Mouse (Mus musculus): ENCODE measurements around the gene Nrp2. TPM values are rescaled to one million over a fixed set of nuclear protein-coding genes. Genes with fewer than 3 reads are reported as not detected.

Nrp2 gene
- total and polyA plus RNA-seq, 2 experiments from 2014 or later: 17.4 to 48.7 TPM

DNA sequence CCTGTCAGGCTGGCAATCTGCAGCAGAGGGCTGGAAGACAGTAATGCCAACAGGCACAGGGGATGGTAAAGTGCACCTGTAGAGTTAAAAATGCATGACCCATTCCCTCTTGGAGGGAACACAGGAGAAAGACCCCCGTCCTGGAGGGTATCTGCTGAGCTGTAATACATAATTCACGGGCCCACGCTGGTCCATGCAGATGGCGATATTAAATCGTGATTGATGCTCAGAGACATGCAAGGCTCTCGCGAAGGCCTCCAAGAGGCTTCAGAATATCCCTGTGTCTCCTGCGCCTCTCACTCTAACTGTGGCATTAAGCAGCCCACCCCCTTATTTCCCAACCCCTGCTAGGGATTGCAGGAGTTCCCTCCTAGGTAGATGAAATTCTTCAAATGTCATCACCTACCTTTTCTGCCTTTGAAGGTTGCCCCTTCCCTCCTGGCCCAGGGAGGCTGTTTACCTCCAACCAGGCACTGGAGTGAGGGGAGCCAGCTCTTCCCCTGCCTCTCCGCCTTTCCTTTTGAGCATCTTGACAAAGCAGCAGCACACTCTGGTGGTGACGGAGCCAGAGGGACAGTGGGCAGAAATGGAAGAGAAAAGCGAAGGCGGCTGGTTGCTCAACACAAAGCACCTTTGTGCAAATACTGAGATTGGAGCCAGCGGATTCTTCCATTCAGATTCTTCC lies 14.6 kb downstream of the Nrp2 start:
- no peaks in the 10 kb centered on the region for H3K36me3 ChIP-seq (ENCODE audit: insufficient read depth, low read length)
- DNase-seq (ENCODE audit: low spot score): peak; percentile 86
- H3K27ac ChIP-seq: peak overlapping the region; percentile 2; the same call in 1 of the 2 replicates
- WGBS: 38% methylated on average over 13 of the region's 13 CpGs
- no peak overlapping the region for H3K4me3 ChIP-seq (ENCODE audit: low read length)
- H3K4me2 ChIP-seq (ENCODE audit: low read depth, low read length): peak overlapping the region; percentile 38
- peak; percentile 84 for ATAC-seq
- H3K9me3 ChIP-seq (ENCODE audit: low read length): no peaks in the 10 kb centered on the region
- peaks cover 19% of the 10 kb centered on the region for H3K4me1 ChIP-seq (ENCODE audit: insufficient read depth, low read length)
- peak overlapping the region; percentile 1; the same call in 1 of the 2 replicates for H3K9ac ChIP-seq (replicated peaks; ENCODE audit: low read length)
- TF ChIP-seq CTCF (IDR thresholded peaks at IDR 0.05; ENCODE audit: low read depth): peak; percentile 83
- H3K27me3 ChIP-seq (ENCODE audit: insufficient read depth, low read length): no peaks in the 10 kb centered on the region

DNA sequence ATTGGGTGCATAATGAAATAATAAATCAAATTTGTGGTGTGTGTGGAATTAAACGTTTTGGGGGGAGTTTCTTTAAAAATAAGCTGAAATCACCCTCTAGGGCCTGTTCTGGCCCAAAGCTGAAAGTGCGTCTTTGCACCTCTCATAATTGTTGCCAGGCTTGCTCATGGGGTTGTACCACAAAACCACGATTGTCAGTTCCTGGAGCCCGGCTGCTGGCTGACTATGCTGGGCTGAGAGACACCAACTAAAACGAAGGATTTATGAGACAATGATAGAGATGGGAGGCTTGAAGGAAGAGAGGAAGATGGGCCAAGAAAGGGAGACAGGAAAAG lies 15.1 kb downstream of the Nrp2 start:
- Histone ChIP-seq H3K27ac (peak overlapping the region; percentile 2; the same call in 1 of the 2 replicates), H3K9ac (replicated peaks; ENCODE audit: low read length) (no peak overlapping the region), H3K4me2 (ENCODE audit: low read depth, low read length) (no peak overlapping the region), H3K9me3 (ENCODE audit: low read length) (no peaks in the 10 kb centered on the region), H3K27me3 (ENCODE audit: insufficient read depth, low read length) (no peaks in the 10 kb centered on the region), H3K4me1 (ENCODE audit: insufficient read depth, low read length) (peaks cover 19% of the 10 kb centered on the region), H3K4me3 (ENCODE audit: low read length) (no peak overlapping the region), H3K36me3 (ENCODE audit: insufficient read depth, low read length) (no peaks in the 10 kb centered on the region)
- TF ChIP-seq CTCF (IDR thresholded peaks at IDR 0.05; ENCODE audit: low read depth): no peak
- WGBS: 35% methylated on average over 5 of the region's 5 CpGs
- ATAC-seq (no peak), DNase-seq (ENCODE audit: low spot score) (no peak)

DNA sequence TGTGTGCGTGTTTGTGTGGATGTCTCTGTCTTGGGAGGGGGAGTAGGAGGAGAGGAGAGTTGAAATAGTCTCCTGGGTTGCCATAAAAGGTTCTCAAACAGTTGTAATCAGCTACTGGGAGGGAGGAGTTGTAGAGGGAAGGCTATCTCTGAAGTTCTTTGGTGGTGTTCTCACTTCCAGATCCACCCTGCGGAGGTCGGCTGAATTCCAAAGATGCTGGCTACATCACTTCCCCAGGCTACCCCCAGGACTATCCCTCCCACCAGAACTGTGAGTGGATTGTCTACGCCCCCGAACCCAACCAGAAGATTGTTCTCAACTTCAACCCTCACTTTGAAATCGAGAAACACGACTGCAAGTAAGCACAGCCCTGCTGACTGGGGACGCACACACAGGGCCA lies 15.7 kb downstream of the Nrp2 start:
- H3K27ac ChIP-seq: no peak overlapping the region
- 87% methylated on average over 8 of the region's 8 CpGs for WGBS

DNA sequence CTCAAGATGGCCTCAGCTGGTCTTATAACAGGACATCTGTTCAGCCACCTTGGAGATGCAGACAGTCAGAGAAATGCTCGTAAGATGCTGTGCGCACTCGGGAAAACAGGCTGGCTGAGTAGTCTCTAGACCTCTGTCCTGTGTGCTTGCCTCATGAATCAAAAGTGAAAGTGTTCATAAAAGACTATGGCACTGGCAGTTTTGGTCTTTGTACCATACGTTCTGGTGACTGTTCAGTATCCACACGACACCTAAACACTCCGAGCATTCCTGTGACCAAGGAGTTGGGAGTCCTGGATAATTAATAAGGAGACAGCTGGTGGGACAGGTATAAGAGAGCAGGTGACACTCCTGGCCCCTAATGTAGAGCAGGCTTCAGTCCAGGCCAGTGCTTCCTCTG lies 16.7 kb downstream of the Nrp2 start:
- H3K36me3 ChIP-seq (ENCODE audit: insufficient read depth, low read length): no peaks in the 10 kb centered on the region
- no peak overlapping the region for H3K4me3 ChIP-seq (ENCODE audit: low read length)
- H3K27ac ChIP-seq: no peak overlapping the region
- ATAC-seq: no peak
- H3K9ac ChIP-seq (replicated peaks; ENCODE audit: low read length): no peak overlapping the region
- 82% methylated on average over 6 of the region's 6 CpGs for WGBS
- no peaks in the 10 kb centered on the region for H3K27me3 ChIP-seq (ENCODE audit: insufficient read depth, low read length)
- TF ChIP-seq CTCF (IDR thresholded peaks at IDR 0.05; ENCODE audit: low read depth): no peak
- no peaks in the 10 kb centered on the region for H3K9me3 ChIP-seq (ENCODE audit: low read length)
- no peak overlapping the region for H3K4me2 ChIP-seq (ENCODE audit: low read depth, low read length)
- DNase-seq (ENCODE audit: low spot score): no peak
- peaks cover 19% of the 10 kb centered on the region for H3K4me1 ChIP-seq (ENCODE audit: insufficient read depth, low read length)

More for the DNA sequence above, 15.7 kb downstream of the Nrp2 start:
- no peak overlapping the region for H3K4me3 ChIP-seq (ENCODE audit: low read length)
- H3K36me3 ChIP-seq (ENCODE audit: insufficient read depth, low read length): no peaks in the 10 kb centered on the region
- H3K9ac ChIP-seq (replicated peaks; ENCODE audit: low read length): no peak overlapping the region
- DNase-seq (ENCODE audit: low spot score): no peak
- H3K9me3 ChIP-seq (ENCODE audit: low read length): no peaks in the 10 kb centered on the region
- no peak overlapping the region for H3K4me2 ChIP-seq (ENCODE audit: low read depth, low read length)
- H3K4me1 ChIP-seq (ENCODE audit: insufficient read depth, low read length): peaks cover 19% of the 10 kb centered on the region
- no peak for TF ChIP-seq CTCF (IDR thresholded peaks at IDR 0.05; ENCODE audit: low read depth)
- no peak for ATAC-seq
- no peaks in the 10 kb centered on the region for H3K27me3 ChIP-seq (ENCODE audit: insufficient read depth, low read length)

DNA sequence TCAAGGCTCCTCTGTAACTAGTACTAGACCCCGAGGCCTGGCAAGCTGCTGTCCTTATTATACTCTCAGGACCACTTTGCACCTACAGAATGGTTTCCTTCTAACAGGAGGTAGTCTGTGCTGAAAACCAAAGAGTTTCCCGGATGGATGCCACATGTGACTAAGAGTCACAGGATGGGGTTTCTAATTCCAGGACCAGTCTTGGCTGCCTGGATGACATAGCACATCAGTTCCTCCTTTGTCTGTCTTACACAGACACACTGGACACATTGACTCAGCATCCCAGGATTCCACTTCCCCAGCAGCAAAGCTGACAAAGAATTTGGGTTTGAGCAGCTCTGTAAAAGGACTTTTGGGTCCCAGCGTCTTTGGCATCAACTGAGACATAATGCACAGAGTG lies 17.1 kb downstream of the Nrp2 start:
- H3K27ac ChIP-seq: no peak overlapping the region
- ATAC-seq (no peak), DNase-seq (ENCODE audit: low spot score) (no peak)
- TF ChIP-seq CTCF (IDR thresholded peaks at IDR 0.05; ENCODE audit: low read depth): no peak
- no peaks in the 10 kb centered on the region for H3K36me3 ChIP-seq (ENCODE audit: insufficient read depth, low read length)
- H3K9me3 ChIP-seq (ENCODE audit: low read length): no peaks in the 10 kb centered on the region
- WGBS: 62% methylated on average over 3 of the region's 3 CpGs
- no peak overlapping the region for H3K4me3 ChIP-seq (ENCODE audit: low read length)
- H3K27me3 ChIP-seq (ENCODE audit: insufficient read depth, low read length): no peaks in the 10 kb centered on the region
- no peak overlapping the region for H3K4me2 ChIP-seq (ENCODE audit: low read depth, low read length)
- no peak overlapping the region for H3K9ac ChIP-seq (replicated peaks; ENCODE audit: low read length)
- peaks cover 19% of the 10 kb centered on the region for H3K4me1 ChIP-seq (ENCODE audit: insufficient read depth, low read length)

DNA sequence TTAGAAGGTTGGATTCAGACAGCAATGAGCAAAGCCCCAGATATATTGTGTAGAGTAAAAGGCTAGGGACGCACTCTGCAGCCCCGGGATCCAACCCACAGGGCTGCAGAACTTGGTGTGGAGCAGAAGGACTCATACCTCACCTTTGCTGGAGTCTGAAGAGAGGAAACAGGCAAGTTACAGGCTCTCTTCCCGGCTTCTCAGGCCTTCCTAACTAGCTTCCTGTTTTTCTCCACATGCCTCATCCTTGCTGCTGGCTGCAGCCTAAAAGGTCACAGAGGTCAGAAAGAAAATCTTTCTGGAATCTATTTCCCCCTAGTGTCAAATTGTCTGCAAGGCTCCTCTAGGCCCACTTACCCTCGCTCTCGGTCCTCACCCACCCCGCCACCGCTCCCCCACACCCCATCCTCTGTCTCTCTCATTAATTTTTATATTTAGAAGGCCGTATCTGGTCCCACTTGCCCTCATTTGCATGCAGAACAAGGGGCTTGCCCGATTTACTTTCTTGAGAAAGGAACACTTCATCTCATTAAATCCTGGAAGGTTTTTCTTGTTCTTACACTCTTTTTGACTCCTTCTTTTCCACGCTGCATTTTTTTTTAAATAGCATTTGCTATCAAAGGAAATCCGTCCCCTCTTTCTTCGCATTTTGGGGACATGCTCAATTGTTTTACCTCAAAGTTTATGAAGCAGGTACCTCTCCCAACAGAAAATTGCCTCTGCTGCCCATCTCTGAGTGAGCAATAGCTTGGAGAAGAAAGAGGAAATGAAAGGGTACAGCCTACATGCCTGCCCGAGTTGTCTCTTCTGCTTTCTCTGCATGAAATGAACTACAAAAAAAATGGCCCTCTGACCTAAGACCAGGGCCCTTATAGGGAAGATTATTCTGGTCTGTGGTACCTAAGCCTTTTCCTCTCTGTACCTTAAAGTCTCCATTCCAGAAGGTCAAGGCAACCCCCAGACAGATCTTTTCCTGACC lies 17.9 kb downstream of the Nrp2 start:
- DNase-seq (ENCODE audit: low spot score): no peak
- no peak for TF ChIP-seq CTCF (IDR thresholded peaks at IDR 0.05; ENCODE audit: low read depth)
- Histone ChIP-seq H3K9ac (replicated peaks; ENCODE audit: low read length) (no peak overlapping the region), H3K9me3 (ENCODE audit: low read length) (no peaks in the 10 kb centered on the region), H3K27me3 (ENCODE audit: insufficient read depth, low read length) (no peaks in the 10 kb centered on the region), H3K4me1 (ENCODE audit: insufficient read depth, low read length) (peaks cover 16% of the 10 kb centered on the region), H3K36me3 (ENCODE audit: insufficient read depth, low read length) (no peaks in the 10 kb centered on the region), H3K4me2 (ENCODE audit: low read depth, low read length) (no peak overlapping the region), H3K4me3 (ENCODE audit: low read length) (no peak overlapping the region), H3K27ac (no peak overlapping the region)
- 68% methylated on average over 13 of the region's 13 CpGs for whole genome bisulfite sequencing
- no peak for ATAC-seq
